Mouse (Mus musculus) megakaryocyte, embryonic 14.5 days (primary cell): Measurements from ENCODE around the gene Fat2.

Experiments used
- FLI1 ChIP-seq: IDR thresholded peaks from 2 replicates; pipeline ENCODE4 v1.6.1; 2012; ENCODE audit warnings: low read length, inconsistent platforms, mixed read lengths
- GATA1 ChIP-seq: IDR thresholded peaks from 3 replicates; pipeline ENCODE4 v1.6.1; 2012; ENCODE audit warnings: mixed read lengths, low read length, inconsistent platforms, borderline replicate concordance

GRCm38 (mm10) chr11:55313768-55314703 lies 22.3 kb downstream of the Fat2 start:
- TF ChIP-seq GATA1 (no peak), FLI1 (no peak)
